Mouse (Mus musculus): ENCODE results near the gene Sarnp.
A peak's percentile ranks its signal among the peaks of the same experiment; 100 is the strongest.

Sarnp gene

GRCm38 (mm10) chr10:128817033-128817432 is at the start of gene Sarnp:
Gene Sarnp (plus strand): TSS chr10:128817333.
- DNase-seq, result no peak

GRCm38 (mm10) chr10:128772895-128773294 is 44.2 kb upstream of the Sarnp start:
- DNase-seq, result no peak

GRCm38 (mm10) chr10:128773685-128774084 is 43.4 kb upstream of the Sarnp start:
- DNase-seq, result no peak

DNA sequence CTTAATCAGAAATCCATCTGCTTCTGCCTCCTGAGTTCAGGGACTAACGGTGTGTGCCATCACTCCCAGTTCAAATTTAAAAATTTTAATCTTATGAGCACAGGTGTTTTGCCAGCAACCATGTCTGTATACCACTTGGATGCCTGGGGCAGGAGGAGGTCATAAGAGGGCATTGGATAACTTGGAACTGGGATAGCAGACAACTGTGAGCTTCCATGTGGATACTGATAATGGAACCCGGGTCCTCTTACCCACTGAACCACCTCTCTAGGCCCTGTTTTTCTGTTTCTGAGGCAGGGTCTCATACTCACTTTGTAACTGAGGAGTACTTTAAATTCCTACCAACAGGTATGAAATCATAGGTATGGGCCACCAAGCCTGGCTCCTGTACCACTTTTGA is 38.7 kb upstream of the Sarnp start:
- no peak for DNase-seq

DNA sequence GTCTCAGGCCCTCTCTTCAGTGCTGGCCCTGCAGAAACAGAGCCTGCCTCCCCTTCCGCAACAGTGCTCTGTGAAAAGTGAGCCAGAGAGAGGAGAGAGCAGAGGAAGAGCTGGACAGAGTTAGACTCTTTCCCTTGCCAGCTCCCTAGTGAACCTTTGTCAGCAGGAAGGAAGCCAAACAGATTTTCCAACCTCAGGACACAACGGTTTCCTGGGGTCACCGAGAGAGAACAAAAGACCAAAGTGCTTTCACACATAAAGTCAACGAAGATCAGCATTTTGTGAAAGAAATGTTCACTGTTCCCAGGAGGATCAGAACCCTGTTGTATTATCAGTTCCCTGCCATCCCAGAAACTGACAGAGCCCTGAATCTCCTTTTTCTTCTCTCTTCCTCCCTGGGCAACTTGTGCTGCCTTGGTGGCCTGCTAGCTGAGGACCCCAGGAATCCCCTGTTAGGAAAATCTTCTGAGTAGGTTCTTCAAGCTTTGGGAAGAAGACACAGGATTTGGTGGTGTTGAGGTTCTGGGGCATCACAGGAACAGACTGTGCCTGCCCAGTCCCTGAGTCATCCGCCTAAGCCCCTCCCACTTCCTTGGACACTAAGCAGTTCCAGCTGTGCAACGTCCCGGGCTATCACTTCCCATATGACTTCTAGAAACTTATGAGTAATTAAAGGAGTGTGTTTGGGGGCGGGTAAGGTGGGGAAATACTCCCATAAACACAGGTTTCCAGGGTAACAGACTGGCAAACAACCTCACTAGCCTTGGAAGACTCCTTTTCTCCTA is 37.9 kb upstream of the Sarnp start:
- peak; percentile 95 for DNase-seq

DNA sequence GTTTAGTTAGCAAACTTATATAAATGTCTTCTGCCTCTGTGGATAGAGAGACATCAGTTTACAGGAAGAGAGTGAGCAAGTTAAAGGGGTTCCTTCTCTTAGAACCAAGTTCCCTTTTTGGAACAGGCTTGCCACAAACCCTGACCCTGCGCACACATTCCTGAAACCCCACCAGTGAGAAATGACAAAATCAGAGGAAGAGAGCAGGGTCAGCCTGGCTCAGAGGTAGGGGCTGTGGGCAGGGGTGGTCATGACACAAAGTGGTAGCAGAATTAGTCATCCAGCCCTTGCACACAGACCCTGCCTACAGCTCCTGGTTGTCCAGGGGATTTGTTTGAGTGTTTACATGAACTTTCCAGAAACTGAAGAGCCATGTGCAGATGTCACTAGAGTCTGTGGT is 36.9 kb upstream of the Sarnp start:
- DNase-seq, result no peak

GRCm38 (mm10) chr10:128790398-128791124 is 26.6 kb upstream of the Sarnp start, which contains the start of gene Mmp19:
Gene Mmp19 (plus strand): TSS chr10:128790910.
- DNase-seq, result peak; percentile 53

GRCm38 (mm10) chr10:128792041-128792440 is 25.1 kb upstream of the Sarnp start:
- DNase-seq, result no peak

- no peak for DNase-seq
Measured at GRCm38 (mm10) chr10:128793258-128793657, 23.9 kb upstream of the Sarnp start.

- no peak for DNase-seq
Measured at GRCm38 (mm10) chr10:128794391-128794790, 22.7 kb upstream of the Sarnp start.

DNA sequence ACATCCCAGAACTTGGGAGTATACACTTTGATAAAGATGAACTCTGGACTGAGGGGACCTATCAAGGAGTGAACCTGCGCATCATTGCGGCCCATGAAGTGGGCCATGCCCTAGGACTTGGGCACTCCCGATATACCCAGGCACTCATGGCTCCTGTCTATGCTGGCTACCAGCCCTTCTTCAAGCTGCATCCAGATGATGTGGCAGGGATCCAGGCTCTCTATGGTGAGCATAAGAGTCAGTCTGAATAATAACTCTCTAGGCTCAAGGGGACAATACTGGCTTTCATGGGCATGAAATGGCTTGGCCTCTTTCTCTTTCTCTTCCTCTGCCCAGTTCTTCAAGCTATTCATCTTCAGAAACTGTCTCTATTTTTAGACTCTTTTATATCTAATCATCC is 21.6 kb upstream of the Sarnp start:
- DNase-seq, result no peak

DNA sequence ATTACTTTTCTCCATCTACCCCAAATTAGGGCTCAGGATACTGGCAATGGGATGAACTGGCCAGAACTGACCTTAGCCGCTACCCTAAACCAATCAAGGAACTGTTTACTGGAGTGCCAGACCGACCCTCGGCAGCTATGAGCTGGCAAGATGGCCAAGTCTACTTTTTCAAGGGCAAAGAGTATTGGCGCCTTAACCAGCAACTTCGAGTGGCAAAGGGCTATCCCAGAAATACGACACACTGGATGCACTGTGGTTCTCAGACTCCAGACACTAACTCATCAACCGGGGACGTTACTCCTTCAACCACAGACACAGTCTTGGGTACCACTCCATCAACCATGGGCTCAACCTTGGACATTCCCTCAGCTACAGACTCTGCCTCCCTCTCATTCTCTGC is 18.5 kb upstream of the Sarnp start:
- no peak for DNase-seq

DNA sequence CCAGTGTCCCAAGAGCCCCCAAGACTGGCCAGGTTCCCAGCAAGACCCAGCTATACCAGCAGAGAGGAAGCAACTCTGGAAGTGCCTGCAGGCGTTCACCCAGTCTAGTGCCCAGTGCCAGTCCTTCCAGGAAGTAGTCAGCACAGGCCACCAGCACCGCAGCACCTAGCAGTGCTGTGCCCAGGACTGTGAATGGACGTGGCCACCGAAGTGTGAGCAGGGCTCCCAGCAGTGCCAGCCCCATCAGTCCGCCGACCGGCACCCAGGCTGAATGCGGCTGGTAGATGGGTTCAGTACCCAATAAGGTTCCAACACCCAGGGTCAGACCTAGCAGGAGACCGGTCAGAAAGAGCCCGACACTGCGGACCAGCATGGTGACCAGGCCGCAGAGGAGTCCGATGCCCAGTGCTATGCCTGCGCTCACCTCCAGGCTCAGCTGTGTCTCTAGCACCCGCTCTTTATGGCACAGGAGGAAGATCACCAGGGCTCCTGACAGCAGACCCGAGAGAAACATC is 15.1 kb upstream of the Sarnp start:
- DNase-seq, result no peak

DNA sequence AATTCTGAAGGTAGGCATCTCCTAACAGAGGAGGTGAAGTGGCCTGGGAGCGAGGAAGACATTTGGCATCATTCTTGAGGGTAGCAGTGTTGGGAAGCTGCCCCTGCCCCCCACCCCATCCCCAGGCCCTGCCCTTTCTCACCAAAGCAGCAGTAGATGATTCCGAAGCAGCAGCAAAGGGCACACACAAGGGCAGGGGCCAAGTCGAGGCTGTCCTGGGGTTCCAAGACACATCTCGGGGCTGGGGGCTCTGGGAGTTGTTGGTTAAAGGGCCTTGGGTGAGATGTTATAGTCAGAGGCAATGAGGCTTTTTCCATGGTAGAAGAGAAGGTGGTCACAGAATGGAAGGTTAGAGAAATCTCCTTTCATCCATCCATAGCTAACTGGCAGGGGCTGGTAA is 14.2 kb upstream of the Sarnp start:
- DNase-seq, result no peak

DNA sequence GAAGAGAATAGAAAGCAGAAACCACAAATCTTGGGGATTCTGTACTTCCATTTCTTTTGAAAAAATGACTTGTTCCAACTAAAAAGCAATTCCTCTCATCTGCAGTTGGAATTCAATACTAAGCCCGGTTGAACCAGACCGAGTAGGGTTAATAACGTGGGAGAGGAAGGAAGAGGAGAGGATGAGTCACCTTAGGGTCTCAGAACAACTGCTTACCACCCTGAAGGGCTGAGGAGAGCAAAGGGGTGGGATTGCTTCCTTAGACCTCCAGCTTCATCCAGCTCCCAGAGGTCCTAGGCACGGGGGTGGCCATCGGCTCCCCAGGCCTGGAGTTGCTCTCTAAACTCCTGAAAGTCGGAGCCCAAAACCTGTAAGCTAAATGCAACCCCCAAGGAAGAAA is 13.8 kb upstream of the Sarnp start:
- no peak for DNase-seq

- peak; percentile 75 for DNase-seq
Measured at GRCm38 (mm10) chr10:128803771-128804270, 13.3 kb upstream of the Sarnp start, which contains the start of gene Dnajc14. Gene Dnajc14 (plus strand): TSS chr10:128804062.

- DNase-seq, result peak; percentile 76
Measured at GRCm38 (mm10) chr10:128804271-128805091, 12.7 kb upstream of the Sarnp start, which contains the start of gene Tmem198b. Gene Tmem198b (minus strand): TSS chr10:128804370.

DNA sequence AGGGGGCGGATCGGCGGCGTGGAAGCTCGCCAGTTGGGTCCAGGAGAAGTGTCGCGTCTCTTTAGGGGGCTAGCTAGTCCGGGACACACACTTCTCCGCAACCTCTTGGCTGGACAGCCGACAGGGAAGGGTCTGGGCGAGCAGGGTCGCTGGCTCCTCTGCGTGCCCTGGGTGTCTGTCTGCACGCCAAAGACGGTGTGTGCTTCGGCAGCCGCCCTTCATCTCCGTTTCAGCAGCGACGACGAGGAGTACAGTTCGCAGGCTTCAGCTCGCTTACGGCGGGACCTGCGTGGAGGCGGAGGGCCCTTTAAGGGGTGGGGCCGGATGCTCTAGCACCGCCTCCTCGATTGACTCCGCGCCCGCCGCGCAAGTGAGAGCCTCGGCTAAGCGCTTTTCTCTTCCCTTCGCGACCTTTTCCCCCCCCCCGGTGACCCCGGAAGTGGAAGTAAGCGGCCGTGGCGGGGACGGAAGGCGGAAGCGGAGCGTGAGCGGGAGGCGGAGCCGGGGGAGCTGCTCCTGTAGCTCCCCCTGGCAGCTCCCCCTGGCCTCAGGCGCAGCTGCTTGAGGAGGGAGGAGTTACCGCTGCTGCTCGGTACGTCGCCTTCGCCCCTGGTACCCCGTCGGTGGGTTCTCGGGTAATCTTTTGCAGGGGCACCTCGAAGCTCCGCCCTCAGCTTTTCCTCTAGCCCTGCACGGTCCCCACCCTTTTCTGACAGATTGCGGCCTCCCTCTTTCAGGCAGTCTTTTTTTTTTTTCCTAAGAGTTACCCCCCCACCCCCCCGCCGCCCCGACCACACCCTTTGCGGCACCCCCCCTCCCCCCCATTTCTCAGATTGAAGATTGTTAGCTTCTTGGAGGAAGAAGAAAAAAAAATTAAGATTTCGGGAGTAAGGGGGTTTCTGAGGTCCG is 11.8 kb upstream of the Sarnp start:
- DNase-seq, result peak; percentile 98

DNA sequence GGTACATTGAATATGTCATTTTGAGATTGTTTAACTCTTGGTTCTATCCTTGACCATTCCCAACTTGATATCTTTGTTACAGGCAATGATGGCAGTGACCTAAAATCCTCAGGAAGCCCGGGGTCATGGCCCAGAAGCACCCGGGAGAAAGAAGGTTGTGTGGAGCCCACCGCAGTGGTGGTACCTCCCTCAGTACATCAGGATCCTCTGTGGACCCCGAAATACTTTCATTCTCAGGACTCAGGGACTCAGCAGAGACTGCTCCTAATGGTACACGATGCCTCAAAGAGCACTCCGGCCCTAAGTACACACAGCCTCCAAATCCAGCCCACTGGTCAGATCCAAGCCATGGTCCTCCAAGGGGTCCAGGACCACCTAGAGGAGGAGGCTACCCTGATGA is 11.0 kb upstream of the Sarnp start:
- DNase-seq, result no peak

GRCm38 (mm10) chr10:128807018-128807417 is 10.1 kb upstream of the Sarnp start:
- DNase-seq, result no peak

GRCm38 (mm10) chr10:128820217-128820616 is 3.1 kb downstream of the Sarnp start:
- DNase-seq, result no peak

Data from lung, postnatal 10 days (tissue).